Mouse (Mus musculus) retina, postnatal 1 day (tissue): Measurements from ENCODE around the gene Usp25.

ENCODE experiments used
- DNase-seq: peaks from one replicate; pipeline ENCODE4 v3.0.0-alpha.2; 2012

Gene Usp25

DNA sequence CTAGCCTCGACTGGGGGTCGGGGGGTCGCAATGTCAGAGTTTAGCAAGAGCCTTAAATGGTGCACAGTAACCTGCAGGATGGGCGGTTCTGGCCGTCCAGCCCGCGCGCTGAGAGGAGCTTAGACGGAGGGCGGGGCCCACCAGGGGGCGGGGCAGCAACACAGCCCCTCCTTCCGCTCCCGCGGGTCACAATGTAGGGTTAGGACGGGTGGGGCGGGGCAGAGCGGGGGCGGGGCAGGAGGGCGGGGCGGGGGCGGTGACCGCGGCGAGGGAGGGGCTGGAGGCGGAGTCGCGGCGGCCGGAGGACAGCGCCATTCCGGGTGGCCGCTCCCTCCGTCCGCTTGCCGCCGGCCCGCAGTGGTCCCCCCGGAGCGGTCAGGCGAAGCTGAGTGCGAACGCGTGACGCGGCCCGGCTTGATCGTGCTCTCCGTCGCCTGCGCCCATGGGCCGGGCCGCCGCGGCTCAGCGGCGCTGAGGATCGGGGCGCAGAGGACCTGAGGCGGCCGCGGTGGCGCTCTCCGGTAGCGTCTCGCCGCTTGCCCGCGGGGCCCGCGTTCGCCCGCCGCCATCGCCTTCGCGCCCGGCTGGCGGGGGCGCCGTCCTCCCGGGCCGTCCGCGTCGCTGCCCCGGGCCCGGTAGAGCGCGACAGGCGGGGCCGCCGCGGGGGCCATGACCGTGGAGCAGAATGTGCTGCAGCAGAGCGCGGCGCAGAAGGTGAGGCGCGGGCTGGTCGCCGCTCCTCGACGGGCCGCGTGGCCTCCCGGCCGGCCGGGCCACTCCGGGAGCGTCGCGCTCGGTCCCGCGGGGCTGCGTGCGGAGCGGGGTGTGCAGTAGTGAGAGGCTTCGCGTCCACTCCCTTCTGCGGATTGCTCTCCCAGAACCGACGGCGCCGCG lies at the start of gene Usp25:
Gene Usp25, plus strand, starts transcription at position 280 of the 894 bp plus-strand sequence.
- peak; percentile 90 for DNase-seq

DNA sequence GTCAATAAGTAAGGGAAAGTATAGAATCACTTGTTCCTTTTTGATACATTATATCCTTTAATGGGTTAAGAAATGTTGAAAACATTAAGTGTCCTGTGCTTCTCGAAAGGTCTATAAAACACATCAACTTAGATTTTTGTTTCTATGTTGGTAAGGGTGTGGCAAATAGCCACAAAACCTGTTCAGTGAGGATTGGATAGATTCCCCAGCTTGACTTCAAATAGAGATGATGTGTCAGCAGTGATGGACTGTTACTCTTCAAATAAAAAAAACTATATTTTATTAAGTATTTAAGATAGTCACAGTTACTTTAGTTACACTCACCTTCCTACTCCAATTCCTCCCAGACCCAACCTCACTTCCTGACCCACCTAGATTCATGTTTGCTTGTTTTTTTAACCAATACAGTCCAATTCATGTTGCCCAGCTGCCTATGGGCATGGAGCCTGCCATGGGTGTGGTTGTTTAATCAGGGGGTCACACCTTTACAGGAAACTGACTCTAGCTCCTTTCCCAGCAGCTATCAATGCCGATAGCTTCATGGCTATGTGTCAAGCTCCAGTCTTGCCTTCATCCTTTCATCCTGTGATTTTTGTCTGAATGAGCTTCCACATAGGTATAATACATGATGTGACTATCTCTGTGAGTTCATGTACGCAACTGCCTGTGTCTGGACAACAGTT lies 45.8 kb upstream of the Usp25 start:
- DNase-seq, result no peak

DNA sequence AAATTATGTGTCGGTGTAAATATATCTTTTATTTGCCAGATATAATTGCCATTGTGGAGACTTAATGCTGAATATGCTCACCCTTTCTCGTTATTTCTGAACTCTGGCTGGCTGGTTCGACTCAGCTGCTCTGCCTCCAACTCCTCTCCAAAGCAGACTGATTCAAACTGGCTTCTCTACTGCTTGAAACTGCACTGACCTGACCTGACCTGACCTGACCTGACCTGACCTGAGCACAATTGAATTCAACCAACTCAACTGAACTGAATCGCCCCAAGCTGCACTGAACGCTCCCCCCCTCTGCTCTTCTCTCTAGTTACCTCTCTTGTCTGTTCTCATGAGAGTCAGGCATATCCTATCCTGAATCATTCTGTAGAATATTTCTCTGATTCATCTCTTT lies 42.3 kb upstream of the Usp25 start:
- no peak for DNase-seq

DNA sequence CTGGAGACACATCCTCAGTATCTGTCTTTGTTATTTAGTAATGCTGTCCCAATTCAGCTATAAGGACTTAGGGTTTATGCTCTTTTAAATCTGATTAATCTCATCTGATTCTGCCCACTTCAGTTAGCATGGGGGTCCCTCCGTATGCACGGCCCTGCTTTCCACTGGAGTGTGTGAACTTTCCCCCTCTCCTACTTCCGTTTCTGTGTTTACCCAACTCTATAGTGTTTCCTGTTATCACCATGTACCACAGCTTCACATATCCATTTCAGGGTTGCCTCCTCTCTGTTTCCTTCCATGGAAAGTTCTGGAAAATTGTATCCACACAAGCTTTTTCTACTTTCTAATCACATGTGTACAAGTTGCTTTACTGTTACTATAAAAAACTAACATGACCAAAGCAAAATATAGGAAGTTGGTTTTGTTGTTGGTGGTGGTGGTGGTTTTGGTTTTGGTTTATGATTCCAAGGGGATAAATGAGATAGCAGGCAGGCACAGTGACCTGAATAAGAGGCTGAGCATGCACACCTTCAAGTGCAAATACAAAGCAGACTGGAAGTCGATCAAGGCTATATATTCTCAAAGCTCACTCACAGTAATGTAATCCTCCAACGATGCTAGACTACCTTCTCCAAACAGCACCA lies 36.6 kb upstream of the Usp25 start:
- no peak for DNase-seq

DNA sequence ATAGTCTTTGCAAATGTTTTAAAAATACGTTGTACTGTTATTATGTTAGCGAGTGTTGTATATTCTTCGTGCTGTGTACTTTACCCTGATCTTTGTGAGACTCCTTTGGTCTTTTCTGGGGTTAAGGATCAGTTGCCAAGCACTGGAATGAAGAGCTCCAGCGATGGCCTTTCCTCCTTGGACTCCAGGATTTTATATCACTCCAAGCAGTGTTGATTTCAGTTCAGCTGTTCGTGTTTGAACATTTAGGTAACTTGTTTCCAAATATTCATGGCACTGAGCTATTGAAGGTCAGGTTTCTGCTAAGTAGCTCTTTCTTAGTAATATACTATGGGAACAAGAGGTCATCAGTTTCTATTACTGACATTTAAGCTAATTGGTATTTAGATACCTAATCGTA lies 29.8 kb upstream of the Usp25 start:
- no peak for DNase-seq

DNA sequence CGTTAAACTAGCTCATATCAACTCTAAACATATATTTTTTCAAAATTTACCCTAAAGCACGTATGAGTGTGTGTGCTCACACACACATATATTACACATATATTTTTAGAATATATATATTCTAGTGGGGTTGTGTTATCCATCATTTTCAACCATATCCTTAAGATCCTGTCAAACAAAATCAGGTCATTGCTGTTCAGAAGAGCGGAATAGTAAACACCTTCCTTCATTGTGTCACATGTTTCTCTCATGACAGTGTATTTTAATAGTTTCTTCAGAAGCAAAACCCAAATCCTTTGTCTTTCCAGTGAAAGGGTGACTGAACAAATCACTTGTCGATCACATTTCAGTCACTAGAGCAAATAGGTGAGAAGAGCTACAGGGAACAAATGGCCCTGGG lies 25.8 kb upstream of the Usp25 start:
- DNase-seq, result peak; percentile 60

DNA sequence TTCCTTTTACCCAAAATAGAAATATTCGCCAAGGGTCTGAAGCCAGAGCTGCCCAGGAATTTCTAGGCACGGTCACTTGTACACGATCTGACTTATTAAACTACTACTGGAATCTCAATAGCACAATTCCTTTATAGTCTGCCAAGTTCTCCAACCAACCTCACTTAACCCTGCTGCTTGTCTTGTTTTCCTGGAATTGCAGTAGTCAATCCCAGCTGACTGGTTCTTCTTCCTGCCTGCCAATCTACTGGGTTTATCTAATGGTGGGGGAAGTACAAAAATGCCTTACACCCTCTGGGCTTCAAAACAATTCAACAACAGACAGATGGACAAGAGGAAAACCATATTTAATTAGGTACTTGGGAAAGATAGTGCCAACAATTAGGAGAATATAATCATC lies 9.6 kb upstream of the Usp25 start:
- no peak for DNase-seq

DNA sequence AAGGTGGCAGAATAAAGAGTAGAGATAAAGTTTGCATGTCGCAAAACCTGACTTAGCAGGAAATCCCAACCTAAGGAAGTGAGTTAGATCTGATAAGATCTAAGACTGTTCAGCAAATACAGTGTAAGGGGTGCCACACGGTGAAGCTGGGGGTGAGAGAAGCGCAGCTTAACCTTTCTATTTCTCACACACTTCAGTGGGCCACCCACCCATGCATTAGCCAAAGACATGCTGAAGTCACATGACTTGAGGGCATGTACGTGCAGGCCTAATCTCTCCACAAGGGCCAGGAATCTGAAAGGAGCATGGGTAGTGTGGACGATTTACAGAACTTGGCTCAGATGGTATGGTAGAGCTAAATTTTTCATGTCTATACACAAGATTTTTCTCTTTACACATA lies 4.3 kb upstream of the Usp25 start:
- no peak for DNase-seq

DNA sequence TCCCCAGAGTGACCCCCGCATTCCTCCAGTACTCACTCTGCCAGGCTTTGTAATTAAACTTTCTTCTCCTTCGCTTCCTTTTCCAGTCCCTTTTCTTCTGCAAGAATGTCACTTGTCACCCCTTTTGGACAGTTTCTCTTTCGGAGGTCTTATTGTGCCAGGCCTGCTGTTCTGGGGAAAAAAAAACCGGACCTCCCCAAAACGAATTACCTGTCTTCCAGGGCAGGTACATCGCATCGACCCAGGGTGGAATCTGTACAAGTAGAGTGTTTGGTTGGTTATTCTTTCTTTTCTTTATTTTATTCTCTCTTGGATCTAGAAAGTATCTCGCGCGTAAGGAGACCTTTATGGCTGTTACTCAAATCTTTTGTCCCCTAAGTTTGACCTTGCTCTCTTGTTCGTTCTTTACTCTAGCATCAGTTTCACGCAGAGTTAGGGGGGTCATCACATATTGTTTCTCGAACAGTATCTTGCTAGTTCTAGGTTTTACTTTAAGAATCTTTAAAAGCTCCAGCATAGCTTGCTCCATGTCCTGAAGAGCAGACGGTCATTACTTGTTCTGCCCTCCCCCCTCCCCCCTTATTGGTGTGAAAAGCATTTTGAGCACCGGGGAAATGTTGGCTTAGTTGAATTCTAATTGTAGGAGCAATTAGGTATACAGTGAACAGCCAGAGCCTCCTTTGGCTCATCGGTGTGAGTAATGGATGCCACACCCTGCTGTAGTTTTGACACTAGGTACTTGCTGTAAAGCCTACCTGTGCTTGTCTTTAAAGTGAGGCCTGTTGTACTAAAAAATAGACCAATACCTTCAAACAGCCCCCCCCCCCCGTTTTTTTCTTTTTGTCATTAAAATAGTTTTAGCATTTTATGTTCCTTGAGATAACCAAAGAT lies 1.1 kb downstream of the Usp25 start:
- DNase-seq, result peak; percentile 30

DNA sequence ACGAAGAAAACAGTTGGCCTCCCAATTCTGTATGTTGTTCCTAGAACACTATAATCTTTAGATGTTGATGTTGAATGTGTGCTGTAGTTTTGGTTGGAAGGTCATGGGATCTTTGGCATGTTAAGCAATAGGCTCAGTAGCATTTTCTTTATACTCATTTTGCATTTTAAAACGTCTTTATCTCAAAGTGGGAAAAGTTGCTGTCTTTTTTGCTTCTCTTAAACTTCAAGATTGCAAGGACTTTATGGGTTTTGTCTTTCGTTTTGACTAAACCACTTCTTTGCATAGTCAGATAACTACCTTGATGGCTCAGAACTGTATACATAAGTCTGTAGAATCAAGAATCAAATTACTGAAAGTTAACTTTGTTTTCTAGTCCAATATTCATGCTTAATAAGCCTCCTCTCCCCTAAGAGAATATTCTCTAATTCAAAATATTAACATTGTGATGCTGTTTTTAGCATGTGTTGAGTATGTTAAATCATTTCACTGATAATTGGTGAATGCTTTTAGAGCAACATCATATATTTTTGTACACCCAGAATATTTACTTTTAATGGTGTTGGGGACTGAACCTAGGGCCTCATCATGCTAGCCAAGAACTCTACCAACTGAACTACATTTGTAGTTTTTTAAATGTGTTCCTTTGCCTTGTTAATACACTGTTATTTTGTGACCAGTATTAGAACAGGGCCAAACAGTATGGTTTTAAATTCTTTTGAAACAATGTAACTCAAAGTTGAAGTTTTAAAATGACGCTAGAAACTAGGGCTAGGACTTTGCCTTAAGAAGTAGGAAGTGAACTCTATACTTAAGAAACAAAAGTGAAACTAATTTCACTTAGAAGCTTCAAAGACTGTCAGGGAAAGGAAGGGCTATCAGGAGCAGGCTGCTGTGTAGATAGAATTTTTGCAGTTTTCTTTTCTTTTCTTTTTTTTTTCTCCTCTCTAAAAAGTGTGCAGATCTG lies 2.2 kb downstream of the Usp25 start:
- DNase-seq, result no peak

DNA sequence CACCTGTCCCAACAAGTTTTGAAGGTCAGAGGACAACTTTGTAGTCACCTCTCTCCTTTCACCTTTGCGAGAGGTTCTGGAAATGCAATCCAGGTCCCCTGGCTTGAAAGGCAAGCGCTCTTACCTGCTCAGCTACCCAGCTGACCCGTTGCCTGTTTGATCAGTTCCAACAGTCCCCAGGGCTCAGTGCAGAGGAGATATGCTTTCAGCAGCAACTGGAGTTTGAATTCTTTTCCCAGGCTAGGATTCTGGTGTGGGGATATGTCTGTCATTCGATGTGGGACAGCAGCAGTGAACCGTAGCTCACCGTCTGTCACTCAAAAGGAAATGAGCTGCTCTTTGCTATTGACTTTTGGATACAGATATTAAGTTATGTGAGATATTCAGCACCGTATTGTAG lies 4.4 kb downstream of the Usp25 start:
- DNase-seq, result no peak

DNA sequence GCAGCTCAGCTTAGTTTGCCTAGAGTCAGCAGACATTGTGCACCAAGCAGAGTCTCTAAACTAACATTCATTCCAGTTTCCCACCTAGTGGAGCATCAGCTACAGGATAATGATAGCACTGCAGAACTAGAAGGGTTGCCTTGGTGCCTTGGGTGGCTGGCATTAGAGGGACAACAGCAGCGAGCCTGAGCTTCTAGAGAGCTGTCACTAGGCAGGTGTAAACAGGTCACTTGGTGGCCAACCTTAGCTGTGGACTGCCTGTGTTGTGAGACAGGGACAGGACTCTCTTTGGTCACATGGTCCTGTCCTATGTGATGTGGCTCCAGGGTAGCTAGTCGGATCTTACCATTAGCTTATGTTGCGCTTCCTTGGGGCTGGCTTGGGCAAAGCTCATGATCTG lies 6.7 kb downstream of the Usp25 start:
- DNase-seq, result no peak

DNA sequence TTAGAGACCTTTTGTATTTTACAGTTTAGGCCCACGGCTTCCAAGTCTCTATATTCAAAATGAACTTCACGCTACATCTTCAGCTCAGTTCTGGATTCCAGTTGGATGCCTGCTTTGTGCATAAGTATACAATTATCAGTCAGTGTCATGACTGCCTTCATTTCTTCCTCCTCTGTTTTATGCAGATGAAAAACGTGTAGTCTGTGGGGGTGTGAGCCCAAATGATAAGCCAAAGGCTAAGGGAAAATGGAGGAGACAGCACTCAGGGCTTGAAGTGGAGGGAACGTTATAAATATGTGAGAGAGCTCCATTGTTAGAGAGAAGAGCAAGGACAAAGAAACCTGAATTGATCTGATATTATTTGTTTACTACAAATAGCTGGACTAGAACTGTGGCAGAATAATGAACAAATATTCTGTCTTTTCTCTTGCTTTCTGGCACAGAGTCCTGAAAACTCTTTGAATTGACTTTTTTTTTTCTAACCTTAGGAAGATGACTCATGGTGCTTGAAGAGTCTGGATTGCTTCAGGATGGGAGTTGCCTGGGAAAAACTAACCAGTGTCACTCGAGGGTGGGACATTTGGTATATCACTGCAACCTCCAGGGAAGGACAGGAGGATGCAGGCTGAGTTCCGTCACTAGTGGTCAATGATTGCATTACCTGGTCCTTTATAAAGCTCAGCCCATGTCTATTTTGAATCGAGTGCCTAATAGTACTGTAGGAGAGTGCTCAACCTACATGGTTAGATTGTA lies 10.3 kb downstream of the Usp25 start:
- no peak for DNase-seq

DNA sequence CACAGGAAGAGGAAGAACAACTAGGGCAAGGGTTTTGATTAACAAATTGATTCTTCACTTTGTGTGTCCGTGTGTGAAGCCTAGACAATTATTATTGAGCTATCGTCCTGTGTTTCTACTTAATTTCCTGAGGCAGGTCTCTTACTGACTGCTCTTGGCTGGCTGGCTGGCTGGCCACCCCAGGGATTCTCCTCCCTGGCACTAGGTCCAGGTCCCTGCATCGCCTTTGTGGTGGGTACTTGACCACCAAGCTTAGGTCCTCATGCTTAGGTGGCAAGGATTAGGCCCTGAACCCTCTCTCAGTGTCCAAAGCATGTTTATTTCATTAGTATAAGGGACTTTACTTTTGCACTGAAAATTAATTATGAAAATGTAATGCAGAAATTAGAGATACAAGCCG lies 12.6 kb downstream of the Usp25 start:
- DNase-seq, result no peak

DNA sequence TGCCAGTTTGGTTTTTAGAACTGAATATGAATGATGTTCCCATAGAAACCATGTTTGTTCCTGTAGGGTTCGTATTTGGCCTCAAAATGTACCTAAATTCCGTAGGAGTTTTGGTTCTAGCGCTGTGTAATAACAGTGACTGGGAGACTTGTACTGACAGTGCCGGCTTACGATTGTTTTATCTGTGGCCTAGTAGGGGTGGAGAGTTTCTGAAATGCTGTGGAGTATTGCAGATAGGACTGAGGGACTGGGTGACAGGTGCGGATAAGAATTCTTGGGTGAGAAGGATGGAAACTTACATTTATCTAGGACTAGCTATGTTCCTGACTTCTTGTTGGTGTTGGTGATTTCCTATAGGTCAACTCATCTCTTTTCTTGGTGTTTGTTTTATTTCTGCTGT lies 13.4 kb downstream of the Usp25 start:
- no peak for DNase-seq

DNA sequence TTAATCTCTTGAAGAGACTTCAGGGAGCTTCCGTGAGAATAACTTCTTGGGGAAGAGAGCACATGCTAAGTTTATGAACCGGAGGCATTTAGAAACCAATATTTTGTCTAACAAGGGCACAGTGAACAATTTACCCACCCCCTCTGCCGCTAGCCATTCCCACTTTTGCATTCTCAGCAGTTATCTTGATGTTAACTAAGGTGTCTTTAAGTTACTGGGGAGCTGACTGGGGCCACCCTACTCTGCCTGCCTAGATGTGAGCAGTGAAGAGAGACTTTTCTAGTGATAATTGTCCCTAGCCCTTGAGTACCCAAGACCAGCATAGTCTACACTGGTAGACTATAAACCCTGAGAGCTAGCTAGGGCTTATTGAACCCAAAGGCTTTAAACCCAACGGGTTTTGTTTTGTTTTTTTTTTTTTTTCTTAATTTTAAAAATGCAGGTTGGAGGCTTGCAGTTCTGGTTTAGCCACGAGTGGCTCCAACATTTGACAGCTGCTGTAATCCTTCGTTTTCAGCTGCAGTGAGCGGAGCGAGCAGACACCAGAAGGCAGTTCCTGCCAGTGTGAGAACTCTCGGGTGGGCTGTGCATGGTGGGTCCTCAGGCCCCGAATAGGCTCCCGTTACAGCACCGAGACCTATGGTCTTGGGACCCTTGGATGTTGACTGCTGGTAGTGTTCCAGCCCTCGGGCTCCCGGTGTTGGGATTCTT lies 14.6 kb downstream of the Usp25 start:
- no peak for DNase-seq

DNA sequence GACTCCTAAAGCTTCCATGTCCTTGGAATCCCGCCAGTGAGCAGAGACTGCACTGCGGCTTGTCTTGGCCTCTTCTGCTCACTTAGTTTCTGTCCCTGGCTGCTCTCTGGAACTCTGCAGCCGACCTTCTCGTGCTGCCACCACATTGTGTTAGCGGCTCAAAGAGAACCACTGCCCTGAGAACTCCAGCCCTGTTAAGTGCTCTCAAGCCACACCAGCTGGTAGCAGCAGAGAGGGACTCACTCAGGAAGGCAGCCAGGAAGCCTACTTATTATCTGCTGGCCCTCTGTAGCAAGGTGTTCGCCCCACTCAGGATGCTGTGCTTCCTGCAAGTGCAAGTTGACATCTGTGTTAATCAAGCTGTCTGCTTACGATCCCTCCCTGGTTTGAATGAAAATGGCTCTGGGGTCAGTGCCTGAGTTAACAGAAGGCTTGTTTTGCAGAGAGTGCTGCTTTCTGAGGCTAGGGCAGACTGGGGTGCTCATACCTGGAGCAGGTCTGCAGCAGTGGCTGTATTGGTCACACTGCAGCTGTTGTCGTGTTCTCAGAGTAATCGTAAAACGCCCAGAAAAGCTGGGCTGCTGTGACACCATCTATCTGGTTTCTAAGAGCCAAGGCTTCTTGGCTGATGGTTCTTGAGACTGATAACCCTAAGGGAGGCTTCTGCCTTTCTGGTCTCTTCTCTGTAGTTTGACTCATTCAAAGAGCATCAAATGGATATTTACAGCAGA lies 15.3 kb downstream of the Usp25 start:
- no peak for DNase-seq

DNA sequence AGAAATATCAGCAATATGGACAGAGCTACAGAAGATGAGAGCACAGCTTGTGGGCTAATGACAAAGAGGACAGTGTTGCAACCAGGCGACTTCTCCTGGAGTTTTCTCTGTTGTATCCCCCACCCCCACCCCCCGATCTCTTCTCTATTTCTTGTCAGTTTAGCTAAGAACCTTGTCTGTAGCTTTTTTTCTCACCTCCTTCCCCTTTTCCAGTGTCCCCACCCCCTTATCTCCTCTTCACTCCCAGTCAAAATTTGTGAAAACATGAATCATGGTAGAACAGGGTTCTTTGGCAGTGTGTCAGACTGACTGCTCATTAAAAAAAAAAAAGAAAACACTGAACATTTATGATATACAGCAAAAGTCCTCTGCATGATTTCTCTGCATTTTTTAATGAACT lies 16.9 kb downstream of the Usp25 start:
- no peak for DNase-seq

DNA sequence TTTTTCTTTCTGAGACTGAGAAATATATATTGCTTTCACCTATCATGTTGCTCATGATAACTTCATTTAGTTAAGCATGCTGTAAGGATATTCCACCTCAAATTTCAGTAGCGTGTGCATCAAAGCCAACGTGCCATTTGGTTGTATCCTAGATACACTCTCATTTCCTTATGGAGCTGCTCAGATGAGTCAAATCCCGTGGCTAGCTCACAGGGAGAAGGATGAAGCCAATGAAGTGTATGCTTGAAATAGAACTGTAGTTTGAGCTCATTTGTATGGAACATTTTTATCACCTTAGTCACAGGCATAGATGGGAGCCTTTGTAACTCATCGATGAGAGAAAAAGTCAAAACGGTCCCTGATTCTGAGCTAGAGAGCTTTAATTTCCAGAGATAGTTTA lies 20.8 kb downstream of the Usp25 start:
- no peak for DNase-seq

DNA sequence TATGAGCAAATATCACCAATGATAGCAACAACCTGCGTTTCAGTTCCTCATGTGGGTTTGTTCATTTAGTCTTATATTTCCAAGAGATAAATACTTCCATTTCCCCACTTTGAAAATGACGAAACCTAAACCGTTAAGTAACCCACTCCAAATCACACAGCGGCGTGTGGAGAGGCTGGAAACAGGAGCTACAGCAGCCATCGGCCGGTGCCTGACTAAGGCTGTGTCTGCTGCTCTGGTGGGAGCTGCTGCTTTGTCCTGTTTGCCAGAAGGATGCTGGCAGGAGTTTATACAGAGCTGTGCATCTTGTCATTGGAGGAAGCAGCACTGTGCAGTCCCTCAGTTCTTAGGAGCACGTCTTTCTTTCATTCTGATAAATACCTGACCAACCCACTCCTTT lies 21.2 kb downstream of the Usp25 start:
- no peak for DNase-seq
